Mouse (Mus musculus): ENCODE measurements around the gene Ehd1. TPM values are rescaled to one million over a fixed set of nuclear protein-coding genes. Genes with fewer than 3 reads are reported as not detected.

Ehd1 gene
- polyA plus RNA-seq, 1 experiment from 2014 or later, result 58.1 TPM

GRCm38 (mm10) chr19:6343066-6343925 lies 66.8 kb downstream of the Ehd1 start:
- Histone ChIP-seq H3K27ac (replicated peaks; ENCODE audit: low read depth, low read length) (no peak overlapping the region), H3K27me3 (ENCODE audit: control insufficient read depth, insufficient read depth, low read length) (no peaks in the 10 kb centered on the region), H3K36me3 (replicated peaks; ENCODE audit: control insufficient read depth, insufficient read depth, low read depth, low read length) (peaks cover 12% of the 10 kb centered on the region), H3K4me2 (ENCODE audit: low read depth, low read length) (no peak overlapping the region), H3K4me1 (ENCODE audit: control insufficient read depth, insufficient read depth, low read length) (peaks cover 4% of the 10 kb centered on the region; the same call in 1 of the 2 replicates), H3K9ac (replicated peaks; ENCODE audit: low read length) (no peak overlapping the region), H3K9me3 (replicated peaks; ENCODE audit: control insufficient read depth, low read length) (no peaks in the 10 kb centered on the region), H3K4me3 (ENCODE audit: low read depth, low read length) (no peak overlapping the region)
- ATAC-seq (replicated peaks; ENCODE audit: insufficient number of reproducible peaks, low FRiP score, low TSS enrichment, low read depth) (no peak), DNase-seq (ENCODE audit: low spot score) (no peak)
- 86% methylated on average over 19 of the region's 19 CpGs for WGBS

GRCm38 (mm10) chr19:6343996-6344395 lies 67.5 kb downstream of the Ehd1 start:
- no peak for DNase-seq (ENCODE audit: low spot score)
- Histone ChIP-seq H3K27ac (replicated peaks; ENCODE audit: low read depth, low read length) (no peak overlapping the region), H3K9ac (replicated peaks; ENCODE audit: low read length) (no peak overlapping the region), H3K36me3 (replicated peaks; ENCODE audit: control insufficient read depth, insufficient read depth, low read depth, low read length) (peaks cover 12% of the 10 kb centered on the region), H3K27me3 (ENCODE audit: control insufficient read depth, insufficient read depth, low read length) (no peaks in the 10 kb centered on the region), H3K9me3 (replicated peaks; ENCODE audit: control insufficient read depth, low read length) (no peaks in the 10 kb centered on the region), H3K4me2 (ENCODE audit: low read depth, low read length) (no peak overlapping the region), H3K4me3 (ENCODE audit: low read depth, low read length) (no peak overlapping the region), H3K4me1 (ENCODE audit: control insufficient read depth, insufficient read depth, low read length) (peaks cover 4% of the 10 kb centered on the region; the same call in 1 of the 2 replicates)
- ATAC-seq (replicated peaks; ENCODE audit: insufficient number of reproducible peaks, low FRiP score, low TSS enrichment, low read depth), result no peak
- 87% methylated on average over 5 of the region's 5 CpGs for WGBS

GRCm38 (mm10) chr19:6346023-6346422 lies 69.5 kb downstream of the Ehd1 start:
- no peaks in the 10 kb centered on the region for H3K9me3 ChIP-seq (replicated peaks; ENCODE audit: control insufficient read depth, low read length)
- no peaks in the 10 kb centered on the region for H3K27me3 ChIP-seq (ENCODE audit: control insufficient read depth, insufficient read depth, low read length)
- no peak overlapping the region for H3K4me2 ChIP-seq (ENCODE audit: low read depth, low read length)
- DNase-seq (ENCODE audit: low spot score) (no peak), ATAC-seq (replicated peaks; ENCODE audit: insufficient number of reproducible peaks, low FRiP score, low TSS enrichment, low read depth) (no peak)
- no peak overlapping the region for H3K27ac ChIP-seq (replicated peaks; ENCODE audit: low read depth, low read length)
- H3K4me1 ChIP-seq (ENCODE audit: control insufficient read depth, insufficient read depth, low read length), result no peaks in the 10 kb centered on the region
- no peak overlapping the region for H3K9ac ChIP-seq (replicated peaks; ENCODE audit: low read length)
- no peak overlapping the region for H3K4me3 ChIP-seq (ENCODE audit: low read depth, low read length)
- 89% methylated on average over 5 of the region's 5 CpGs for WGBS
- H3K36me3 ChIP-seq (replicated peaks; ENCODE audit: control insufficient read depth, insufficient read depth, low read depth, low read length), result peaks cover 5% of the 10 kb centered on the region

GRCm38 (mm10) chr19:6346661-6347060 lies 70.1 kb downstream of the Ehd1 start:
- H3K27ac ChIP-seq (replicated peaks; ENCODE audit: low read depth, low read length), result no peak overlapping the region

GRCm38 (mm10) chr19:6347615-6348014 lies 71.1 kb downstream of the Ehd1 start:
- ATAC-seq (replicated peaks; ENCODE audit: insufficient number of reproducible peaks, low FRiP score, low TSS enrichment, low read depth), result no peak

More at GRCm38 (mm10) chr19:6346661-6347060, 70.1 kb downstream of the Ehd1 start:
- H3K9ac ChIP-seq (replicated peaks; ENCODE audit: low read length), result no peak overlapping the region
- H3K36me3 ChIP-seq (replicated peaks; ENCODE audit: control insufficient read depth, insufficient read depth, low read depth, low read length), result peaks cover 5% of the 10 kb centered on the region
- H3K4me1 ChIP-seq (ENCODE audit: control insufficient read depth, insufficient read depth, low read length), result peaks cover 2% of the 10 kb centered on the region; the same call in 1 of the 2 replicates
- H3K4me3 ChIP-seq (ENCODE audit: low read depth, low read length), result no peak overlapping the region
- ATAC-seq (replicated peaks; ENCODE audit: insufficient number of reproducible peaks, low FRiP score, low TSS enrichment, low read depth), result no peak
- H3K27me3 ChIP-seq (ENCODE audit: control insufficient read depth, insufficient read depth, low read length), result no peaks in the 10 kb centered on the region
- H3K4me2 ChIP-seq (ENCODE audit: low read depth, low read length), result no peak overlapping the region
- no peaks in the 10 kb centered on the region for H3K9me3 ChIP-seq (replicated peaks; ENCODE audit: control insufficient read depth, low read length)
- 89% methylated on average over 10 of the region's 10 CpGs for WGBS
- DNase-seq (ENCODE audit: low spot score), result no peak

GRCm38 (mm10) chr19:6348717-6349116 lies 72.2 kb downstream of the Ehd1 start:
- WGBS, result 47% methylated on average over 9 of the region's 9 CpGs
- Histone ChIP-seq H3K4me2 (ENCODE audit: low read depth, low read length) (no peak overlapping the region), H3K27ac (replicated peaks; ENCODE audit: low read depth, low read length) (0 out of 2 replicates have a peak overlapping the region, but pooled peaks have one; percentile 20), H3K36me3 (replicated peaks; ENCODE audit: control insufficient read depth, insufficient read depth, low read depth, low read length) (peaks cover 5% of the 10 kb centered on the region), H3K9me3 (replicated peaks; ENCODE audit: control insufficient read depth, low read length) (no peaks in the 10 kb centered on the region), H3K27me3 (ENCODE audit: control insufficient read depth, insufficient read depth, low read length) (no peaks in the 10 kb centered on the region), H3K9ac (replicated peaks; ENCODE audit: low read length) (no peak overlapping the region), H3K4me3 (ENCODE audit: low read depth, low read length) (no peak overlapping the region), H3K4me1 (ENCODE audit: control insufficient read depth, insufficient read depth, low read length) (peaks cover 2% of the 10 kb centered on the region; the same call in 1 of the 2 replicates)
- ATAC-seq (replicated peaks; ENCODE audit: insufficient number of reproducible peaks, low FRiP score, low TSS enrichment, low read depth), result no peak
- no peak for DNase-seq (ENCODE audit: low spot score)

More at GRCm38 (mm10) chr19:6347615-6348014, 71.1 kb downstream of the Ehd1 start:
- Histone ChIP-seq H3K4me2 (ENCODE audit: low read depth, low read length) (no peak overlapping the region), H3K36me3 (replicated peaks; ENCODE audit: control insufficient read depth, insufficient read depth, low read depth, low read length) (peaks cover 5% of the 10 kb centered on the region), H3K27ac (replicated peaks; ENCODE audit: low read depth, low read length) (no peak overlapping the region), H3K9ac (replicated peaks; ENCODE audit: low read length) (no peak overlapping the region), H3K4me1 (ENCODE audit: control insufficient read depth, insufficient read depth, low read length) (peaks cover 2% of the 10 kb centered on the region; the same call in 1 of the 2 replicates), H3K9me3 (replicated peaks; ENCODE audit: control insufficient read depth, low read length) (no peaks in the 10 kb centered on the region), H3K27me3 (ENCODE audit: control insufficient read depth, insufficient read depth, low read length) (no peaks in the 10 kb centered on the region), H3K4me3 (ENCODE audit: low read depth, low read length) (no peak overlapping the region)
- 87% methylated on average over 4 of the region's 4 CpGs for WGBS
- no peak for DNase-seq (ENCODE audit: low spot score)

GRCm38 (mm10) chr19:6349215-6349983 lies 72.9 kb downstream of the Ehd1 start:
- peaks cover 5% of the 10 kb centered on the region for H3K36me3 ChIP-seq (replicated peaks; ENCODE audit: control insufficient read depth, insufficient read depth, low read depth, low read length)

More at GRCm38 (mm10) chr19:6349215-6349983, 72.9 kb downstream of the Ehd1 start:
- DNase-seq (ENCODE audit: low spot score) (peak; percentile 49), ATAC-seq (replicated peaks; ENCODE audit: insufficient number of reproducible peaks, low FRiP score, low TSS enrichment, low read depth) (no peak)
- Histone ChIP-seq H3K4me2 (ENCODE audit: low read depth, low read length) (no peak overlapping the region), H3K4me1 (ENCODE audit: control insufficient read depth, insufficient read depth, low read length) (peaks cover 2% of the 10 kb centered on the region; the same call in 1 of the 2 replicates), H3K27ac (replicated peaks; ENCODE audit: low read depth, low read length) (0 out of 2 replicates have a peak overlapping the region, but pooled peaks have one; percentile 13), H3K9ac (replicated peaks; ENCODE audit: low read length) (no peak overlapping the region; the same call in 1 of the 2 replicates), H3K27me3 (ENCODE audit: control insufficient read depth, insufficient read depth, low read length) (no peaks in the 10 kb centered on the region), H3K9me3 (replicated peaks; ENCODE audit: control insufficient read depth, low read length) (no peaks in the 10 kb centered on the region), H3K4me3 (ENCODE audit: low read depth, low read length) (no peak overlapping the region)
- WGBS, result 26% methylated on average over 14 of the region's 14 CpGs
